Mouse (Mus musculus) liver, postnatal 0 days (tissue): ENCODE measurements around the gene C1ql3. TPM values are rescaled to one million over a fixed set of nuclear protein-coding genes. Genes with fewer than 3 reads are reported as not detected.

Source experiments
- ATAC-seq: fragments of 200-750 bp; cut with Nextera tagmentation; 2 replicates; pipeline ENCODE4 v1.8.0; 2017; ENCODE audit warnings: mild to moderate bottlenecking, moderate library complexity
- DNase-seq: peaks from one replicate; pipeline ENCODE4 v3.0.0-alpha.2; 2016
- H3K27ac ChIP-seq: fragments of 300-500 bp; sonication (generic); 2 replicates; pipeline ENCODE4 v1.5.1; 2014; ENCODE audit warnings: antibody characterized with exemption, moderate library complexity, mild to moderate bottlenecking, low read depth
- H3K27me3 ChIP-seq: fragments of 300-500 bp; sonication (generic); 2 replicates; pipeline ENCODE4 v1.6.1; 2014; ENCODE audit warnings: low read length, control low read depth, mixed read lengths; ENCODE audit not compliant: insufficient read depth
- H3K36me3 ChIP-seq: fragments of 300-500 bp; sonication (generic); replicated peaks from 2 replicates; pipeline ENCODE4 v1.6.1; 2014; ENCODE audit warnings: mild to moderate bottlenecking, control low read depth, low read length, moderate library complexity, mixed read lengths; ENCODE audit not compliant: insufficient read depth
- H3K4me1 ChIP-seq: fragments of 300-500 bp; sonication (generic); 2 replicates; pipeline ENCODE4 v1.6.1; 2014; ENCODE audit warnings: antibody characterized with exemption, mild to moderate bottlenecking, control low read depth; ENCODE audit not compliant: insufficient read depth
- H3K4me2 ChIP-seq: fragments of 300-500 bp; sonication (generic); 2 replicates; pipeline ENCODE4 v1.6.1; 2014; ENCODE audit warnings: low read depth, mild to moderate bottlenecking, low read length, moderate library complexity, mixed read lengths
- H3K4me3 ChIP-seq: fragments of 300-500 bp; sonication (generic); 2 replicates; pipeline ENCODE4 v1.5.1; 2014; ENCODE audit warnings: low read depth, low read length
- H3K9ac ChIP-seq: fragments of 300-500 bp; sonication (generic); replicated peaks from 2 replicates; pipeline ENCODE4 v1.6.1; 2014; ENCODE audit warnings: mild to moderate bottlenecking, moderate library complexity
- H3K9me3 ChIP-seq: fragments of 300-500 bp; sonication (generic); 2 replicates; pipeline ENCODE4 v1.6.1; 2016; ENCODE audit warnings: mild to moderate bottlenecking, control low read depth, low read length, mixed read lengths
- CTCF ChIP-seq: sonication (generic); IDR thresholded peaks from 2 replicates; pipeline ENCODE4 v1.5.1; 2016; ENCODE audit warnings: antibody characterized with exemption, low read depth
- EP300 ChIP-seq: IDR thresholded peaks from 2 replicates; pipeline ENCODE4 v1.6.1; 2016; ENCODE audit warnings: antibody characterized with exemption, low read depth, mild to moderate bottlenecking
- WGBS: fragments of 180-500 bp; shearing (Covaris S2); extraction: QIAGEN DNeasy Blood & Tissue Kit; methylation state at CpG from one replicate; pipeline ENCODE4 v1.1.7; 2014; ENCODE audit not compliant: insufficient replicate concordance; 5-methylcytosine and 5-hydroxymethylcytosine counted together
- polyA plus RNA-seq: library from polyadenylated mRNA; unstranded; fragments of >200 nt; fragmentation: Nextera tagmentation; extraction: Ambion mirVana; gene quantifications from 2 replicates; pipeline ENCODE4 v1.2.1, GENCODE M21; 2015

The C1ql3 gene
- polyA plus RNA-seq, 1 experiment from 2014 or later, result 0.13 TPM

DNA sequence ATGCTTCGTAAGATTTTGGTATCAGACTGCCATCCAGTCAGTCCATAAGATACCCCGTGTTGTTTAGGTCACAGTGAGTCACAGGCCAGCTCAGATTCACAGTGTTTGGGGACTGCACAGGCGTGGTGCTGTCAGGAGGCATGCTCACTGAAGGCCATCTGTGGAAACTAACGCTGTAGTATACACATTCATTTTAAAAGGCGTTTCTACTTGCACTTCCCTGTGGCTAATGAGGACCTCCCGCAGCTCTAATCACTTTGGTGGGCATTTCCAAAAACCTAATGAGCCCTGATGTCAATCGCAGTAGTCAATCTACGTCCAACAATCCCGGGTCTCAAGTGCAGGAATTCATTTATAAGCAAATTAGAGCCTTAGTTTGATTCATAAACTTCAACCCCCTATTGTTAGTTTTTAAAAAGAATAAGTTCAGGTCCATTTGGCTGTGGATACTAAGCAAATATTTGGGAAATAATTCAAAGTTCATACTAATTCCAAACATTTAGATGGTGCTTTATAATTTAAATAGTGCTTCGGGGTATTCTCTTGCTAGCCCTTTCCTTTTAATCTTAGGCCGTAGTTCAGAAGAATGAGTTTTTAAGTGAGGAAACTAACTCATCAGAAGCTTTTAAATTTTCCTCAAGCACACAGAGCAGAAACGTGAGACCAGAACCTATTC lies 41.4 kb downstream of the C1ql3 start:
- Histone ChIP-seq H3K4me3 (no peak overlapping the region), H3K4me2 (no peak overlapping the region), H3K9ac (no peak overlapping the region), H3K4me1 (no peaks in the 10 kb centered on the region), H3K27ac (no peak overlapping the region), H3K27me3 (no peaks in the 10 kb centered on the region), H3K9me3 (no peaks in the 10 kb centered on the region), H3K36me3 (no peaks in the 10 kb centered on the region)
- no peak for ATAC-seq
- no peak for DNase-seq
- TF ChIP-seq EP300 (no peak), CTCF (no peak)
- WGBS, result 74% methylated on average over 12 of the region's 12 CpGs

DNA sequence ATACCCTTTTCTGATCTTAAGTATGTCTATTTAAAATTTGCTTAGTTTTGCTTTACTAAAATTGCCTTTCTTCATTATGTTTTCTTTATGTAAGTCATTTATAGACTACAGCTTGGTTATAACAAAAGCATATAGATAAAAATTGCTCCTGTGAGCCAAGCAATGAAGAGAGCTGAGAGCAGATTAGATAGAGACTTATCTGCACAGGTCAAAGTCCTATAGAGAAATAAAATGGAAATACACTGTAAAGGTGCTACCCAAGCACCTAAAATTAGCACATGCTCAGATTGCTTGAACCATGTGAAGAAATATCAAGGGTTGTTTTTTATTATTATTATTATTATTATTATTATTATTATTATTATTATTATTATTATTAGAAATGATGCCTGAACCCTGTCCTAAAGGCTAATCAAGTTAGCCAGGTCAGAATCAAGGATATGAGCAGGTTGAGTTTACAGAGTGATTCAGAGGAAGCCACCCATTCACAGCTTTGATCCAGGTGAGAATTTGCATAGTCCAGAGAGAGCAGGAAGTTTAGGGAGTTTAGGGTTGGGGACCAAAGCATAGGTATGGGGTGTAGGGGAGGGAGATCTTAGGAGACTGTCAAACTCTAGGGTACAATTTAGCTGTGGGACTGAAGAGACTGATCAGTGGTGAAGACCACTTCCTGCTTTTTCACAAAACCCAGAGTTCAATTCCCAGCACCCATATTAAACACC lies 54.7 kb downstream of the C1ql3 start:
- no peaks in the 10 kb centered on the region for H3K36me3 ChIP-seq
- no peak overlapping the region for H3K4me3 ChIP-seq
- DNase-seq (no peak), ATAC-seq (no peak)
- no peaks in the 10 kb centered on the region for H3K27me3 ChIP-seq
- TF ChIP-seq EP300, result no peak
- no peak for TF ChIP-seq CTCF
- H3K27ac ChIP-seq, result no peak overlapping the region
- no peak overlapping the region for H3K9ac ChIP-seq
- no peaks in the 10 kb centered on the region for H3K4me1 ChIP-seq
- H3K4me2 ChIP-seq, result no peak overlapping the region
- H3K9me3 ChIP-seq, result no peaks in the 10 kb centered on the region

Other genes with a start within 250 kb of the C1ql3 start
- 60.5 and 64.3 TPM in 2 replicates for gene Pter, start 87.8 kb downstream of the C1ql3 start, polyA plus RNA-seq